Mouse (Mus musculus) forebrain, postnatal 0 days (tissue): Measurements from ENCODE around the gene Ddx31. TPM values are rescaled to one million over a fixed set of nuclear protein-coding genes. Genes with fewer than 3 reads are reported as not detected.

Source experiments
- ATAC-seq: fragments of 200-750 bp; cut with Nextera tagmentation; 2 replicates; pipeline ENCODE4 v1.8.0; 2017; ENCODE audit warnings: mild to moderate bottlenecking, moderate library complexity
- DNase-seq: peaks from one replicate; pipeline ENCODE4 v3.0.0-alpha.2; 2015
- H3K27ac ChIP-seq: fragments of 300-500 bp; sonication (generic); 2 replicates; pipeline ENCODE4 v1.5.1; 2014; ENCODE audit warnings: low read depth, mild to moderate bottlenecking, antibody characterized with exemption, low read length, moderate library complexity, mixed read lengths
- H3K27me3 ChIP-seq: fragments of 300-500 bp; sonication (generic); 2 replicates; pipeline ENCODE4 v1.6.1; 2014; ENCODE audit warnings: mild to moderate bottlenecking, low read length, mixed read lengths; ENCODE audit not compliant: insufficient read depth
- H3K36me3 ChIP-seq: fragments of 300-500 bp; sonication (generic); 2 replicates; pipeline ENCODE4 v1.6.1; 2014; ENCODE audit warnings: mild to moderate bottlenecking, moderate library complexity; ENCODE audit not compliant: insufficient read depth
- H3K4me1 ChIP-seq: fragments of 300-500 bp; sonication (generic); 2 replicates; pipeline ENCODE4 v1.6.1; 2014; ENCODE audit warnings: antibody characterized with exemption; ENCODE audit not compliant: insufficient read depth
- H3K4me2 ChIP-seq: fragments of 300-500 bp; sonication (generic); 2 replicates; pipeline ENCODE4 v1.6.1; 2014; ENCODE audit warnings: low read depth, mild to moderate bottlenecking, moderate library complexity
- H3K4me3 ChIP-seq: fragments of 300-500 bp; sonication (generic); 2 replicates; pipeline ENCODE4 v1.5.1; 2014; ENCODE audit warnings: low read depth, low read length, mixed read lengths
- H3K9ac ChIP-seq: fragments of 300-500 bp; sonication (generic); 2 replicates; pipeline ENCODE4 v1.6.1; 2014; ENCODE audit warnings: mild to moderate bottlenecking
- H3K9me3 ChIP-seq: fragments of 300-500 bp; sonication (generic); 2 replicates; pipeline ENCODE4 v1.6.1; 2016; ENCODE audit warnings: low read length
- CTCF ChIP-seq: sonication (generic); IDR thresholded peaks from 2 replicates; pipeline ENCODE4 v1.5.1; 2016; ENCODE audit warnings: antibody characterized with exemption, control low read depth, low read depth
- WGBS: fragments of 180-500 bp; shearing (Covaris S2); extraction: QIAGEN DNeasy Blood & Tissue Kit; methylation state at CpG from one replicate; pipeline ENCODE4 v1.1.7; 2014; 5-methylcytosine and 5-hydroxymethylcytosine counted together
- polyA plus RNA-seq: library from polyadenylated mRNA; unstranded; fragments of >200 nt; fragmentation: Nextera tagmentation; extraction: Ambion mirVana; gene quantifications from 2 replicates; pipeline ENCODE4 v1.2.1, GENCODE M21; 2015
- total RNA-seq: library from RNA; depleted of rRNA; stranded (reverse); fragments of >200 nt; gene quantifications from 2 replicates; pipeline ENCODE4 v1.2.3, GENCODE M21; 2014

Gene Ddx31
- total and polyA plus RNA-seq, 2 experiments from 2014 or later = 10.0 to 22.3 TPM

DNA sequence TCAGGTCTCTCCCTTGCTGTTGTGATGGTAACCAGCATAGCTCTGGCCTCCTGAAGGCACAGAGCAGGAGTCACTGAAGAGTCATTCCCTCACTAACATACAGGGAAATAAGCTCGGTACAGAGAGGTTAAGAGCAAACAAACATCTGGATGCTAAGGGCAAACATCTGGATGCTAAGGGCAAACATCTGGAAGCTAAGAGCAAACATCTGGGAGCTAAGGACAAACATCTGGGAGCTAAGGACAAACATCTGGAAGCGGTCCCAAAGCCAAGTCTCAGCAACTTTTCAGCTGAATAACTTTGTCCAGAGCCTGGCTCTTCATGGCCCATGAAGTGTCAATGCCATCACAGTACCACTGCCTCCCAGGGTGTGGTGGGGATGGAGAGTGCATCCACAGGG, 40.6 kb upstream of the Ddx31 start:
- Histone ChIP-seq H3K36me3 (no peaks in the 10 kb centered on the region), H3K4me1 (0 out of 2 replicates have a peak, but pooled peaks cover 4% of the 10 kb centered on the region), H3K4me2 (no peak overlapping the region), H3K9ac (no peak overlapping the region), H3K4me3 (no peak overlapping the region), H3K27ac (no peak overlapping the region), H3K27me3 (no peaks in the 10 kb centered on the region), H3K9me3 (no peaks in the 10 kb centered on the region)
- DNase-seq = no peak
- no peak for ATAC-seq
- 91% methylated on average over 2 of the region's 2 CpGs for WGBS
- no peak for TF ChIP-seq CTCF

DNA sequence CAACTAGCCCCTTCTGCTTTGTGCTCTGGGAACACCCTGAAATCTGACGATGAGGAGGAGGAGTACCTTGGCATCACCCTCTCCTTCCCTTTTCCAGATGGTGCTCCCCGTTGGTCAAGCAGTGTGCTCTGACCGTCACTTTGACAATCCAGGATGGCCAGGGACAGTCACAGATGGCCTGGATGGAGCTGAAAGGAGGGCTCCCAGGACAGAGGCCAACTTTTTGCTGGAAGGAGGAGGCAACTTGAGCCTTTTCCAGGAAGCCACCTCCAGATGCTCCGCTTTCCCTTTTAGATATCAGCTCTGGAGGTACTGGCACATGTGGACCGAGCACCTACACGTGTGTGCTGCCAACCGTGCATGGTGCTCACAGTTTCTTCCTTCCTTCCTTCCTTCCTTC, 36.8 kb upstream of the Ddx31 start:
- no peak for TF ChIP-seq CTCF
- Histone ChIP-seq H3K9me3 (no peaks in the 10 kb centered on the region), H3K4me3 (no peak overlapping the region), H3K4me2 (no peak overlapping the region), H3K4me1 (no peaks in the 10 kb centered on the region), H3K9ac (no peak overlapping the region), H3K36me3 (no peaks in the 10 kb centered on the region), H3K27me3 (no peaks in the 10 kb centered on the region), H3K27ac (no peak overlapping the region)
- ATAC-seq (no peak), DNase-seq (no peak)
- WGBS = 73% methylated on average over 7 of the region's 7 CpGs

DNA sequence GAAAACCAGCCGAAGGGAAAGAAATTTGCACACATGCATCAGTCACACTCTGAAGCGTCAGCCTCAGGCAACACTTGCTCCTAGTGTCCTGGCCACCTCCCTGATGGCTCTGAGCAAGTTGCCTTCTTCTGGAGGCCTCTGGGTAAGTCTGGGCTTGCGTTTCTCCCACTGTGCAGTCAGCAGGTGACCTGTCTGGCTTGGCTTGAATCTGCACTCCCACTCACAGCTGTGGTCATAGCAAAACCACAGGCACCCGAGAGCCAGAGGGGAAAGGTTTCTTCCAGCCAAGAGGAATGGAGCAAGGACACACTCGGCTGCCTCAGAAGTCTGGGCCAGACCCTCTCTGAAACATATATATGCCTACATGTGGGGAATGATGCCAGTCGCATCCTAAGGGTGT, 31.4 kb upstream of the Ddx31 start:
- no peaks in the 10 kb centered on the region for H3K9me3 ChIP-seq
- no peak for TF ChIP-seq CTCF
- ATAC-seq (no peak), DNase-seq (no peak)
- H3K9ac ChIP-seq = no peak overlapping the region
- H3K4me2 ChIP-seq = no peak overlapping the region
- no peaks in the 10 kb centered on the region for H3K27me3 ChIP-seq
- H3K4me3 ChIP-seq = no peak overlapping the region
- no peak overlapping the region for H3K27ac ChIP-seq
- H3K36me3 ChIP-seq = no peaks in the 10 kb centered on the region
- H3K4me1 ChIP-seq = no peaks in the 10 kb centered on the region
- 84% methylated on average over 6 of the region's 6 CpGs for WGBS

DNA sequence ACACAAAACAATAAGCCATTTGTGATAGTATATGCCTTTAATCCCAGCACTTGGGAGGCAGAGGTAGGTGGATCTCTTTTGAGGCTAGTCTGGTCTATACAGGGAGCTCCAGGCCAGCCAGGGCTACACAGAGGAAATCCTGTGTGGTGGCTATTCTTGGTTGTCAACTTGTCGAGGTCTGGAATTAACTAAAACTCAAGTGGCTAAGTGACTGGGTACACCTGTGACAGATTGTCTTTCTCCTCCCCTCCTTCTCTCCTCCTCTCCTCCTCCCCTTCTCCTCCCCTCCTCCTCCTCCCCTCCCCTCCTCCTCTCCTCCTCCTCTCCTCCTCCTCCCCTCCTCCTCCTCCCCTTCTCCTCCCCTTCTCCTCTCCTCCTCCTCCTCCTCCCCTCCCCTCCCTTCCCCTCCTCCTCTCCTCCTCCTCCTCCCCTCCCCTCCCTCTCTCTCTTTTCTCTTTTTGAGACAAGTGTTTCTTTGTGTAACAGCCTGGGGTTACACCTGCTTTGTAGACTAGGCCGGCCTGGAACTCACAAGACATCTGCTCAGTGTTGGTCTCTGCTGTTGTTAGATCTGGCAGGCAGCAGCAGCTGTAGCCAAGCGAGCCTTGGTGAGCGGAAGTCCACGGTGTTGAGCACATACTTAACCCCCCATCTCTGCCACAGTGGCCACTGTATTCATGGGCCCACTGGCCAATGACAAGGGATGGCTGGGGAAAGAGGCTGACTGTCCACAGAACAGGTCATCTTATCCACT, 29.8 kb upstream of the Ddx31 start:
- WGBS = 32% methylated on average over 5 of the region's 5 CpGs
- H3K9me3 ChIP-seq = no peaks in the 10 kb centered on the region
- no peak overlapping the region for H3K4me3 ChIP-seq
- H3K4me2 ChIP-seq = no peak overlapping the region
- no peak for ATAC-seq
- no peaks in the 10 kb centered on the region for H3K4me1 ChIP-seq
- H3K36me3 ChIP-seq = no peaks in the 10 kb centered on the region
- H3K27me3 ChIP-seq = no peaks in the 10 kb centered on the region
- H3K27ac ChIP-seq = no peak overlapping the region
- TF ChIP-seq CTCF = no peak
- no peak overlapping the region for H3K9ac ChIP-seq
- no peak for DNase-seq

DNA sequence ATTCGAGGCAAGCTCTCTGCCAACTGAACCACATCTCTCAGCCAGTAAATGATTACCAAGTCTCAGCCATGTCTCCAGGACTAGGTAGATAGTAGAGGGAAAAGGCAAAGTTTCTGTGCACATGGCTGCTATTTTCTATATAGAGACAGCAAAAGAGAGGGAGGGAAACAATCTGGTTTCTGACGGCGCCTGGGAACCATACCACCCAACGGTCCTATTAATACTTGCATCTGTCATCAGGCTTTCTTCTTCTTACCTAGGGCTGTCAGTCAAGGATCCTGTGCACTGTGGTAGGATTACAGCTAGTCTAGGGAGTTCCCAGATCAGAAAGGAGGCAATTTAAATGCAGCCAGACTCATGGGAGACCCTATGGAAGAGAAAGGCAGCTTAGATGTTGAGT, 21.3 kb upstream of the Ddx31 start:
- ATAC-seq = no peak
- Histone ChIP-seq H3K9me3 (no peaks in the 10 kb centered on the region), H3K4me1 (no peaks in the 10 kb centered on the region), H3K27me3 (no peaks in the 10 kb centered on the region), H3K27ac (no peak overlapping the region), H3K4me2 (no peak overlapping the region), H3K9ac (no peak overlapping the region), H3K4me3 (no peak overlapping the region), H3K36me3 (peaks cover 5% of the 10 kb centered on the region)
- no peak for DNase-seq
- no peak for TF ChIP-seq CTCF
- 66% methylated on average over 4 of the region's 4 CpGs for WGBS

DNA sequence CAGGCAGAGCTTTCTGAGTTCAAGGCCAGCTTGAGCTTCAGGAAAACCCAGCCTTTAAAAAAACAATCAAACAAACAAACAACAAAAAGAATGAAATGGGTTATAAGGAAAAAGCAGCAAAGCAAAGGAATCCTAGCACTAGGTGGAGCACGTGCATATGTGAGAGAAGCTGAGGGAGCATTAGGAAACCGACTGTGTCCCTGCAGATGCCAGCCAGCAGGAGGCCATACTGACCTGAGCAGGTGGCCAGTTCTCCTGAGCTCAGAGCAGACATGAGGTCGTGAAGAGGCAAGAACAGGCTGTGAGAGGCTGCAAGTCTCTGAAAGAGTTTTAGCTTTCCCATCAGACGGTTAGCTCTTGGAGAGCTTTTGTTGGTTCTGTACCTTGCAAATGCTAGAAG, 10.9 kb upstream of the Ddx31 start:
- Histone ChIP-seq H3K9ac (no peak overlapping the region), H3K4me3 (no peak overlapping the region), H3K4me2 (no peak overlapping the region), H3K9me3 (no peaks in the 10 kb centered on the region), H3K27ac (no peak overlapping the region), H3K36me3 (peaks cover 71% of the 10 kb centered on the region), H3K4me1 (no peaks in the 10 kb centered on the region), H3K27me3 (no peaks in the 10 kb centered on the region)
- peak; percentile 21; the same call in 1 of the 2 replicates for TF ChIP-seq CTCF
- ATAC-seq (no peak), DNase-seq (no peak)
- WGBS = 45% methylated on average over 4 of the region's 4 CpGs

DNA sequence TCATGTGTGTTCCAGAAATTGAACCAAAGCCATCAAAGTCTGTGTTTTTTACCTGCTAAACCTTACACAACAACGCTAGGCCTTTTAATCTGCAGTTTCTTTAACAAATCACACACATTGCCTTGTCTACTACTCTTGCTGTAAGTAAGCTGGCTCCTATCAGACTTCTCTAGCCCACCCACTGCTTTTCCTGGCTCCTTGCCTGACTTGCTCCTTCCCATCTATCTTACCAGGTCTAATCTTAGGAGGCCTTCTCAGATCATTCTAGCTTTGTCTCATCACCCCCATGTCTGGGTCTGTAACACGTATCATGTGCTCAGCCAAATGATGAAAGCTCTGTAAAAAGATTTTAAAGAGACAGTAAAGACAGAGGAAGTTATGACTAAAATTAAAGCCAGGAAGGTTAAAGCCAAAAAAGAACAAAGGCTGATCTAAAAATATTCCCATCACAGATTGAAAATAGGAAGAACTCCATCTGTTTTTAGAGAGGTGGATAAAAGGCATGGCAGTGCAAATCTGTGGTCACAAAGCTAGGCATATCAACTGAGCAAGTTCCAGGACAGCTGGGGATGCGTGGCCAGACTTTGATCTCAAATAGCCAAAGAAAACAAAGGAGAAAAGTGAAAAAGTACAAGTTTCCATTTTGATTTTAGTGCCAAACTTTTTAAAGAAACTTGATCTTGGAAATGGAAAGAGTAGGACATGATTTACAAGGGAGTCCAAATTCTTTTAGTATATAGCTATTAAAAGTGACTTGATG, 3.8 kb upstream of the Ddx31 start:
- no peak overlapping the region for H3K27ac ChIP-seq
- H3K36me3 ChIP-seq = peaks cover 25% of the 10 kb centered on the region
- TF ChIP-seq CTCF = no peak
- H3K4me1 ChIP-seq = peaks cover 2% of the 10 kb centered on the region
- no peak overlapping the region for H3K9ac ChIP-seq
- 67% methylated on average over 3 of the region's 3 CpGs for WGBS
- H3K4me3 ChIP-seq = no peak overlapping the region
- ATAC-seq (no peak), DNase-seq (no peak)
- no peak overlapping the region for H3K4me2 ChIP-seq
- H3K9me3 ChIP-seq = no peaks in the 10 kb centered on the region
- H3K27me3 ChIP-seq = no peaks in the 10 kb centered on the region
